Mouse (Mus musculus): ENCODE results near the gene Tbc1d17. TPM values are rescaled to one million over a fixed set of nuclear protein-coding genes. Genes with fewer than 3 reads are reported as not detected.

Gene Tbc1d17
- polyA plus RNA-seq, 1 experiment from 2014 or later, result 32.7 TPM

- 58% methylated on average over 8 of the region's 8 CpGs for WGBS (ENCODE audit: insufficient replicate concordance)
- ATAC-seq (ENCODE audit: low read depth), result no peak
- H3K9me3 ChIP-seq (replicated peaks; ENCODE audit: control insufficient read depth, low read length), result no peaks in the 10 kb centered on the region
Measured at GRCm38 (mm10) chr7:44850789-44851624, 2.1 kb upstream of the Tbc1d17 start.

GRCm38 (mm10) chr7:44850146-44850545, 1.3 kb upstream of the Tbc1d17 start:
- peaks cover 49% of the 10 kb centered on the region for H3K4me1 ChIP-seq (ENCODE audit: control insufficient read depth, low read depth, low read length)
- peak; percentile 35 for ATAC-seq (ENCODE audit: low read depth)

More at GRCm38 (mm10) chr7:44850789-44851624, 2.1 kb upstream of the Tbc1d17 start:
- H3K36me3 ChIP-seq (ENCODE audit: control insufficient read depth, insufficient read depth), result peaks cover 8% of the 10 kb centered on the region
- no peaks in the 10 kb centered on the region for H3K27me3 ChIP-seq (ENCODE audit: control insufficient read depth, insufficient read depth, low read depth, low read length)
- peak overlapping the region; percentile 87 for H3K9ac ChIP-seq (ENCODE audit: low read depth, low read length)
- H3K4me3 ChIP-seq (ENCODE audit: low read depth, low read length), result peak overlapping the region; percentile 91
- peaks cover 58% of the 10 kb centered on the region for H3K4me1 ChIP-seq (ENCODE audit: control insufficient read depth, low read depth, low read length)
- H3K4me2 ChIP-seq (ENCODE audit: low read depth, low read length), result peak overlapping the region; percentile 99
- H3K27ac ChIP-seq (ENCODE audit: low read length), result peak overlapping the region; percentile 98

GRCm38 (mm10) chr7:44849416-44850111, 685 bp upstream of the Tbc1d17 start:
- under 1% methylated on average over 41 of the region's 41 CpGs for WGBS (ENCODE audit: insufficient replicate concordance)
- no peaks in the 10 kb centered on the region for H3K27me3 ChIP-seq (ENCODE audit: control insufficient read depth, insufficient read depth, low read depth, low read length)
- ATAC-seq (ENCODE audit: low read depth), result peak; percentile 59
- H3K4me2 ChIP-seq (ENCODE audit: low read depth, low read length), result peak overlapping the region; percentile 99
- H3K36me3 ChIP-seq (ENCODE audit: control insufficient read depth, insufficient read depth), result peaks cover 19% of the 10 kb centered on the region
- peak overlapping the region; percentile 91 for H3K4me3 ChIP-seq (ENCODE audit: low read depth, low read length)
- no peaks in the 10 kb centered on the region for H3K9me3 ChIP-seq (replicated peaks; ENCODE audit: control insufficient read depth, low read length)
- peak overlapping the region; percentile 87 for H3K9ac ChIP-seq (ENCODE audit: low read depth, low read length)
- H3K4me1 ChIP-seq (ENCODE audit: control insufficient read depth, low read depth, low read length), result peaks cover 44% of the 10 kb centered on the region
- peak overlapping the region; percentile 98 for H3K27ac ChIP-seq (ENCODE audit: low read length)

More at GRCm38 (mm10) chr7:44850146-44850545, 1.3 kb upstream of the Tbc1d17 start:
- H3K9ac ChIP-seq (ENCODE audit: low read depth, low read length), result peak overlapping the region; percentile 87
- H3K27me3 ChIP-seq (ENCODE audit: control insufficient read depth, insufficient read depth, low read depth, low read length), result no peaks in the 10 kb centered on the region
- whole genome bisulfite sequencing (ENCODE audit: insufficient replicate concordance), result under 1% methylated on average over 33 of the region's 33 CpGs
- no peaks in the 10 kb centered on the region for H3K9me3 ChIP-seq (replicated peaks; ENCODE audit: control insufficient read depth, low read length)
- H3K27ac ChIP-seq (ENCODE audit: low read length), result peak overlapping the region; percentile 98
- H3K36me3 ChIP-seq (ENCODE audit: control insufficient read depth, insufficient read depth), result peaks cover 15% of the 10 kb centered on the region
- H3K4me2 ChIP-seq (ENCODE audit: low read depth, low read length), result peak overlapping the region; percentile 99
- peak overlapping the region; percentile 91 for H3K4me3 ChIP-seq (ENCODE audit: low read depth, low read length)

- peak overlapping the region; percentile 77 for H3K9ac ChIP-seq (ENCODE audit: low read depth, low read length)
- H3K27me3 ChIP-seq (ENCODE audit: control insufficient read depth, insufficient read depth, low read depth, low read length), result no peaks in the 10 kb centered on the region
- peak overlapping the region; percentile 91 for H3K4me3 ChIP-seq (ENCODE audit: low read depth, low read length)
- 61% methylated on average over 5 of the region's 5 CpGs for WGBS (ENCODE audit: insufficient replicate concordance)
- no peaks in the 10 kb centered on the region for H3K9me3 ChIP-seq (replicated peaks; ENCODE audit: control insufficient read depth, low read length)
- ATAC-seq (ENCODE audit: low read depth), result no peak
- H3K4me2 ChIP-seq (ENCODE audit: low read depth, low read length), result peak overlapping the region; percentile 99
- H3K4me1 ChIP-seq (ENCODE audit: control insufficient read depth, low read depth, low read length), result peaks cover 31% of the 10 kb centered on the region
- peaks cover 23% of the 10 kb centered on the region for H3K36me3 ChIP-seq (ENCODE audit: control insufficient read depth, insufficient read depth)
- H3K27ac ChIP-seq (ENCODE audit: low read length), result peak overlapping the region; percentile 98
Measured at GRCm38 (mm10) chr7:44847772-44848171, 1.1 kb downstream of the Tbc1d17 start.

GRCm38 (mm10) chr7:44846804-44847203, 2.1 kb downstream of the Tbc1d17 start:
- no peaks in the 10 kb centered on the region for H3K27me3 ChIP-seq (ENCODE audit: control insufficient read depth, insufficient read depth, low read depth, low read length)
- H3K27ac ChIP-seq (ENCODE audit: low read length), result no peak overlapping the region
- no peak overlapping the region for H3K4me2 ChIP-seq (ENCODE audit: low read depth, low read length)
- peaks cover 29% of the 10 kb centered on the region for H3K36me3 ChIP-seq (ENCODE audit: control insufficient read depth, insufficient read depth)
- H3K4me1 ChIP-seq (ENCODE audit: control insufficient read depth, low read depth, low read length), result peaks cover 25% of the 10 kb centered on the region
- no peak overlapping the region for H3K4me3 ChIP-seq (ENCODE audit: low read depth, low read length)
- H3K9me3 ChIP-seq (replicated peaks; ENCODE audit: control insufficient read depth, low read length), result no peaks in the 10 kb centered on the region
- H3K9ac ChIP-seq (ENCODE audit: low read depth, low read length), result no peak overlapping the region
- WGBS (ENCODE audit: insufficient replicate concordance), result 79% methylated on average over 7 of the region's 7 CpGs
- no peak for ATAC-seq (ENCODE audit: low read depth)

GRCm38 (mm10) chr7:44845006-44845405, 3.9 kb downstream of the Tbc1d17 start:
- Histone ChIP-seq H3K4me3 (ENCODE audit: low read depth, low read length) (no peak overlapping the region), H3K27ac (ENCODE audit: low read length) (no peak overlapping the region), H3K36me3 (ENCODE audit: control insufficient read depth, insufficient read depth) (peaks cover 32% of the 10 kb centered on the region), H3K4me1 (ENCODE audit: control insufficient read depth, low read depth, low read length) (peaks cover 14% of the 10 kb centered on the region), H3K9me3 (replicated peaks; ENCODE audit: control insufficient read depth, low read length) (no peaks in the 10 kb centered on the region), H3K9ac (ENCODE audit: low read depth, low read length) (no peak overlapping the region), H3K27me3 (ENCODE audit: control insufficient read depth, insufficient read depth, low read depth, low read length) (peaks cover 7% of the 10 kb centered on the region), H3K4me2 (ENCODE audit: low read depth, low read length) (no peak overlapping the region)
- 82% methylated on average over 10 of the region's 10 CpGs for WGBS (ENCODE audit: insufficient replicate concordance)
- no peak for ATAC-seq (ENCODE audit: low read depth)

- no peaks in the 10 kb centered on the region for H3K9me3 ChIP-seq (replicated peaks; ENCODE audit: control insufficient read depth, low read length)
- peaks cover 17% of the 10 kb centered on the region for H3K27me3 ChIP-seq (ENCODE audit: control insufficient read depth, insufficient read depth, low read depth, low read length)
- H3K36me3 ChIP-seq (ENCODE audit: control insufficient read depth, insufficient read depth), result peaks cover 32% of the 10 kb centered on the region
- whole genome bisulfite sequencing (ENCODE audit: insufficient replicate concordance), result 75% methylated on average over 8 of the region's 8 CpGs
- ATAC-seq (ENCODE audit: low read depth), result no peak
- H3K4me2 ChIP-seq (ENCODE audit: low read depth, low read length), result no peak overlapping the region
- H3K4me3 ChIP-seq (ENCODE audit: low read depth, low read length), result no peak overlapping the region
- no peak overlapping the region for H3K9ac ChIP-seq (ENCODE audit: low read depth, low read length)
- H3K27ac ChIP-seq (ENCODE audit: low read length), result no peak overlapping the region
- peaks cover 13% of the 10 kb centered on the region for H3K4me1 ChIP-seq (ENCODE audit: control insufficient read depth, low read depth, low read length)
Measured at GRCm38 (mm10) chr7:44841825-44842463, 6.9 kb downstream of the Tbc1d17 start.

GRCm38 (mm10) chr7:44840426-44840825, 8.5 kb downstream of the Tbc1d17 start:
- 38% methylated on average over 14 of the region's 14 CpGs for WGBS (ENCODE audit: insufficient replicate concordance)
- Histone ChIP-seq H3K27ac (ENCODE audit: low read length) (no peak overlapping the region), H3K4me3 (ENCODE audit: low read depth, low read length) (no peak overlapping the region; the same call in 1 of the 2 replicates), H3K9ac (ENCODE audit: low read depth, low read length) (no peak overlapping the region), H3K4me1 (ENCODE audit: control insufficient read depth, low read depth, low read length) (peaks cover 15% of the 10 kb centered on the region), H3K4me2 (ENCODE audit: low read depth, low read length) (peak overlapping the region; percentile 42; the same call in 1 of the 2 replicates), H3K9me3 (replicated peaks; ENCODE audit: control insufficient read depth, low read length) (no peaks in the 10 kb centered on the region), H3K27me3 (ENCODE audit: control insufficient read depth, insufficient read depth, low read depth, low read length) (peaks cover 17% of the 10 kb centered on the region), H3K36me3 (ENCODE audit: control insufficient read depth, insufficient read depth) (peaks cover 19% of the 10 kb centered on the region)
- ATAC-seq (ENCODE audit: low read depth), result no peak

Data from liver, embryonic 16.5 days (tissue).